Mouse (Mus musculus) frontal cortex, adult (tissue): Measurements from ENCODE around the gene Per2.

ENCODE experiments used
- ATAC-seq: cut with Nextera tagmentation; 2 replicates; pipeline ENCODE4 v1.9.2; 2017; ENCODE audit warnings: mild to moderate bottlenecking, moderate library complexity, mixed read lengths; ENCODE audit not compliant: low TSS enrichment

Gene Per2

GRCm38 (mm10) chr1:91458223-91458861 lies 782 bp downstream of the Per2 start:
- ATAC-seq: peak; percentile 42

GRCm38 (mm10) chr1:91457698-91458097 lies 1.4 kb downstream of the Per2 start:
- ATAC-seq: peak; percentile 55

GRCm38 (mm10) chr1:91457116-91457515 lies 2.0 kb downstream of the Per2 start:
- no peak for ATAC-seq

GRCm38 (mm10) chr1:91456301-91456801 lies 2.8 kb downstream of the Per2 start:
- no peak for ATAC-seq

GRCm38 (mm10) chr1:91455661-91456161 lies 3.4 kb downstream of the Per2 start:
- no peak for ATAC-seq

GRCm38 (mm10) chr1:91454927-91455326 lies 4.2 kb downstream of the Per2 start:
- ATAC-seq: no peak

GRCm38 (mm10) chr1:91454366-91454765 lies 4.8 kb downstream of the Per2 start:
- ATAC-seq: no peak

- no peak for ATAC-seq
Measured at GRCm38 (mm10) chr1:91453932-91454331, 5.2 kb downstream of the Per2 start.

- no peak for ATAC-seq
Measured at GRCm38 (mm10) chr1:91451547-91452084, 7.5 kb downstream of the Per2 start.

GRCm38 (mm10) chr1:91450851-91451250 lies 8.3 kb downstream of the Per2 start:
- no peak for ATAC-seq

- no peak for ATAC-seq
Measured at GRCm38 (mm10) chr1:91448688-91449087, 10.4 kb downstream of the Per2 start.

- no peak for ATAC-seq
Measured at GRCm38 (mm10) chr1:91446511-91446910, 12.6 kb downstream of the Per2 start.

GRCm38 (mm10) chr1:91446060-91446459 lies 13.1 kb downstream of the Per2 start:
- ATAC-seq: no peak

GRCm38 (mm10) chr1:91444841-91445830 lies 14.0 kb downstream of the Per2 start:
- peak; percentile 88 for ATAC-seq

GRCm38 (mm10) chr1:91442350-91442990 lies 16.7 kb downstream of the Per2 start:
- no peak for ATAC-seq

- no peak for ATAC-seq
Measured at GRCm38 (mm10) chr1:91441855-91442254, 17.3 kb downstream of the Per2 start.

- ATAC-seq: no peak
Measured at GRCm38 (mm10) chr1:91439776-91440175, 19.3 kb downstream of the Per2 start.

- ATAC-seq: no peak
Measured at GRCm38 (mm10) chr1:91437573-91437972, 21.6 kb downstream of the Per2 start.

- ATAC-seq: no peak
Measured at GRCm38 (mm10) chr1:91437083-91437400, 22.1 kb downstream of the Per2 start.

GRCm38 (mm10) chr1:91436380-91437082 lies 22.6 kb downstream of the Per2 start:
- ATAC-seq: peak; percentile 20; the same call in 1 of the 2 replicates

- no peak for ATAC-seq
Measured at GRCm38 (mm10) chr1:91435606-91436130, 23.5 kb downstream of the Per2 start.
